Mouse (Mus musculus) kidney, postnatal 36 days (tissue): ENCODE measurements at regions not wholly inside any gene's neighbourhood (a gene's known extent, or its start where the extent isn't known, plus 50 kb on each side); places are given as distances from the start of the nearest gene placed in this dataset.
"Not testable (repeated sequence)": the region's sequence is repeated elsewhere in the genome, so short reads cannot be mapped to it uniquely, and the experiment has no call there.

Experiments
- DNase-seq, 2 experiments: peaks; one replicate each; pipeline ENCODE4 v3.0.0; 2021 to 2022; ENCODE audit warnings: mixed read lengths in 2 of 2

DNA sequence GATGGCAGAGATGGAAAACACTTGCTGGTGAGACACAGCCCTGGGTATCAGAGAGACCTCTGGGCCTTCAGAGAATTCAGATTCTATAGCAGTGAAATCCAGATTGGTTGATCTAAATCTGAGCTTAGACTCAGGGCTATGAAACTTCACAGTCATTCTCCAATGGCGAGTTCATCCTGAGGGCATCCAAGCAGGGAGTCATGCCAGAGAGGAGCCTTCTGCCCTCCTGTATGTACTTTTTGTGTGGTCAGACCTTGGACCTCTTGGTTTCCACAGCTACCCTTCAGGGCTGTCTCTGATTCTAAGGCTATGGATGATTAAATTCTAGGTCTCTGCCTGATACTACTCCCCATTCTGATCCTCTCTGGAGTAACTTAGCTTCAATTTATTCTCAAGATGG, 122.0 kb upstream of the Mettl15 start:
- DNase-seq, result no peak

DNA sequence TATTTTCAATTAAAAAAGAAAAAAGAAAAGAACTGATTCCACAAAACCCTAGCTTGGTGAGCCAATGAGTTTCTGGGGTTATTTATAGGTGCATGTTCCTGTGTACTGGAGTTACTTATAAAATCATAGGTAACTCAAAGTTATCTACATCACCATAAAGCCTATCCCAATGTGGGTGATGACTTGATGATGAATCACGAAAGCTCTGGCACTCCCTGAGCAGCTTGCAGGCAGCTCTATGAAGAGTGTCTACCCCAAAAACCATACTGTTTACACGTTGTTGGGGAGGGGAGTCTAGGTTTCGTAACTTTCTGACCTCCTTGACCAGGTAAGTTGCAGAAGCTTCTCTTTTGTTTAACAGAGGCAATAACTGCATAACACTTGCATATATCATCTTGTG, 123.7 kb upstream of the Mettl15 start:
- no peak for DNase-seq

DNA sequence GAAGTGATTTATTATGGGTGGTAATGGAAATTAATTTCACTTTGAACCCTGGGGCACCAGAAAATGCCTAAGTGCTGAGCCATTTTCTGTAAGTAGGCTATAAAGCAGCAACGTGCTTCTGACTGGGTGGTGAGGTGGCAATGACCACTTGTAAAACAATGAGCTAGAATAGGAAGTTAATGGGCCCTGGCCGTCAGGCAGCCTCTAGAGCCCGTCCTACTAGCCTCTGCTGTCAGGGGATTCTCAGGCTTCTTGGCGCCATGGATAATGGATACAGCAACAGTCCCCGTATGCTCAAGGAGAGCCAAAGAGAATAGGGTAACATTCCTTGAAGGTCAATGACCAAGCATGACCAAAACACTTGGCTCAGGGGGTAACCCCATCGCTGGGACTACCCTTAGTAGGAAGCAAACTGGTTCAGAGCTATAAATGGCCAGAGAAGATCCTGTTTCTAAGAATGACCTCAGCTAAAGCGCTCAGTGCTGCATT, 126.1 kb upstream of the Mettl15 start:
- DNase-seq, result no peak

DNA sequence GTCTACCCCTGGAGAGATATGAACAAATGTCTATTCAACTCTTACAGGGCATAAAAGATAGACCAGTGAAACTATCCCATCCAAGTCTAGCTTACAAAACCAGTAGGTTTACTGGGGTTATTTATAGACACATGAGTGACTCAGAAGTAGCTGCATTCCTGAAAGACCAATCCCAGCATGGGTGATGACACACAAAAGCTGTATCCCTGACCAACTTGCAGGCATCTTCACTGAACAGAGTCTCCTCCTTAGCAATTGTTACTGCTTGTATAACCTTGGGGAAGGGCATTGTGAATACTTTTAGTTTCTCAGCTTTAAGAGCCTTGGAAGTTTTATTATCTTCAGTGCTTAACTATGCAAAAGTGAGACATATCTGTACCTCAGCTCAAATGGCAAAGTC, 139.6 kb upstream of the Mettl15 start:
- DNase-seq, result no peak

DNA sequence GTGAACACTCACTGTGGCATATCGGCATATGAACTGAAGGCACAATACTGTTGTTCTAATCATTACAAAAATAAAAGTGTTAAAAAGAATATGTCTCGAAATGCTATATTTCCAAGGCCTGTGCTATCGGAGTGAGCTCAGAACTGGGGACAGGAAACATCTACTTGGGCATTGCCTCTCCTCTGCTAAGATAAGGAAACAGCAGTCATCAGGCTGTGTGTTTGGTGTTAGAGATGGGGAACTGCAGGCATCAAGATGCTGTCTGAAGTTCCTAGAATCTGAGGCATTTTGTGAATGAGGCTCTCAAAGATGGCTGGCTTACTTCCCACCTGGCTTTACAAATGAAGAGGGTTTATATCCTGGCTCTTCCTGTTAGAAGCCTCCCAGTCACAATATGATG, 150.6 kb upstream of the Mettl15 start:
- DNase-seq, result no peak

DNA sequence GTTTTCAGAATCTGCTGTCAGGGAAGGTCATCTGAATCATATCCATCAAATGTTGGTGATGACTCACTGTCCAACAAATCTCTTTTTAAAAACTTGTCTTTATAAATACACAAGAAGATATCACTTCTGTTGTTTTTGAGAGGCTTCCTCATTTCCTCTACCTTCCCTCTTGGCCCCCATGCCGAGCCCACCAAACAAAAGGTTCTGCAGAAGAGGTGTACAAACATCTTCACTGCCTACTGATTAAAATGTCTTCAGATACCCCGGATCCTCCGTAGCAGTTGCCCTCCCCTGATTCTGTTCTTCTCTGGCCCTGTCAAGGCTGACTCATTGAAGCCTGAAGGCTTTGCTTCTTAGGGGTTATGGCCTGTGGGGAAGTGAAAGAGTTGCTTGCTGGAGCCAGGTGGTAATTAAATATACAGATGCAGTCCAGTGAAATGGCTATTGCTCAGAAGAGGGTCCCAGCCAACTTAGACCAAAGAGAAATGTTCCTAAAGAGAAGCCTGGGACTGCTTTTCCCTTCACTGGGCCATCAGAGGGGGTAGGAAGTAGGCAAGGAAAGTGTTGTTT, 162.1 kb upstream of the Mettl15 start:
- DNase-seq, result no peak

DNA sequence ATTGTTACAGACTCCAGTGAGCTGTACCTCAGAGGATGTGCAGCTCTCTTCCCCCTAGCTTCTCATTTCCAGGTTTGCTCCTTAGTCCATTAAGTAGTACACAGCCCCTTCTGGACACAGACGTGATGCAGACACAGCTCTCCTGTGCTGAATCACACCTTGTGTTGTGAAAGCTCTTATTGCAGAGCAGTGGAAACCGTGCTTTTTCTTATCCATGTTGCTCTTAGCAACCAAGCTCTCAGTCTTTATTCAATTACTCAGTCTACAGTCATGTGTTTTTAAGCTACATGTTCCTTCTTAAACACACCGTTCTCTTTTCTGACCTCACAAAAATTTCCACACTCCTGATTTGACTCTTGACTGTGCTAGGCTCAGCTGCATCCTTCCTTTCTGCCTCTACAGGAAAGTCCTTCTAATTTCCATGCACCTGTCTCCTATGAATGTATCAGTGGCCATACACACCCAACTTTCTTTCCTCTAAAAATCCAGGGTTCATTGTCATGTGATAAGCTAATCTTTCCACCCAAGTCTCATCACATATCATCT, 163.0 kb upstream of the Mettl15 start:
- no peak for DNase-seq

DNA sequence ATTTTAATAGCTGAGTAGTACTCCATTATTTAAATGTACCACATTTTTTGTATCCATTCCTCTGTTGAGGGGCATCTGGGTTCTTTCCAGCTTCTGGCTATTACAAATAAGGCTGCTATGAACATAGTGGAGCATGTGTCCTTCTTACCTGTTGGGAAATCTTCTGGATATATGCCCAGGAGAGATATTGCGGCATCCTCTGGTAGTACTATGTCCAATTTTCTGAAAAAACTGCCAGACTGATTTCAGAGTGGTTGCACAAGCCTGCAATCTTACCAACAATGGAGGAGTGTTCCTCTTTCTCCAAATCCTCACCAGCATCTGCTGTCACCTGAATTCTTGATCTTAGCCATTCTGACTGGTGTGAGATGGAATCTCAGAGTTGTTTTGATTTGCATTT, 181.7 kb upstream of the Mettl15 start:
- DNase-seq, result not testable (repeated sequence)

DNA sequence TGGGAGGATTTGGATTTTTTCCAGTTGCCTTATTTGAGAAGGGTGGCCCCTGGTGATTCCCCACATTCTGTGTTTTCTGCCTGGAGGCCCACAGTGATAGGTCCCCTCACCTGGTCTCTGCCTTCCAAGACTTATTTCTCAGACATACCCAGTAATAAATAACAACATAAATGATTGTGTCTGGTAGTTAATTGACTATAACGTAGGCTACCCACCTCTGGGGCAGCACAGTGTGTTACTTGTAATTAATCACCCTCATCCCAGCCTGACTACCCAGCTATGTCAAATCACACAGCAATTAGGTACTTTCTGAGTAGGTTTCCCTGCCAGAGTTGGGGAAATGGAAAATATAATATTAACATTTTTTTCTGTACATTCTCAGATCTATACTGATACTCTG, 190.2 kb upstream of the Bdnf start:
- no peak for DNase-seq

DNA sequence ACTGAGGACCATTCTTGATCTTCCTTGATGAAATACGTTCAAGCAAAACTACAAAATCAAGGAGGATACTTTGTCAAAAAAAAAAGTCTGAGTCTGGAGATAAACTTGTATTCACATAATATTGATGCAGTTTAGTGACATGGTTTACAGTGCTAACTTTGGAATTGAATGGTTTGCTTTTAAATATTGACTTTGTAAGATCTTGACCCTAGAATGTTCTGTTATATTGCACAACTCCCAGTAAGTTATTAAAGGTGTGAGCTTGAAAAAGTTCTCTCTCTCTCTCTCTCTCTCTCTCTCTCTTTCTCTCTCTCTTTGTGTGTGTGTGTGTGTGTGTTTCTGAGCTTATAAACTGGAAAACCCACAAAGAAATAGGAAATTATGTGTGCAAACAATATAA, 186.9 kb upstream of the Bdnf start:
- no peak for DNase-seq

DNA sequence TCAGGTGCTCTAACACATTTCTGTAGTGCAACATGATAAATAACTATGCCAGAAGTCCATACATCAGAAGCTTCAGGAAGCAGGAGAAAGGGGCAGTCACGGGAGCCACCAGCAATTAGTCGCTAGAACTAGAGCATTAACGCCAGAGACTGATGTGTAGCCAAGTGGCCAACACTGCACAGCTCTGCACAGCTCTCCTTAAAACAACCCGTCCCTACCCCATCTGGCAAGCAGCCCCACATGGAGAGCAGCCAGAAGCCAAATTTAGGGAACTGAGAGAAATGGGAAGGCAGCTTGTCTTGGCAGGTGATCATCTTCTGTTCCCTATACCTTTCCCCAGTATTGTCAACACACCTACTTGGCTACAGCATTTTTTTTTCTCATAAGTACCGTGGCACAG, 172.3 kb upstream of the Bdnf start:
- no peak for DNase-seq

DNA sequence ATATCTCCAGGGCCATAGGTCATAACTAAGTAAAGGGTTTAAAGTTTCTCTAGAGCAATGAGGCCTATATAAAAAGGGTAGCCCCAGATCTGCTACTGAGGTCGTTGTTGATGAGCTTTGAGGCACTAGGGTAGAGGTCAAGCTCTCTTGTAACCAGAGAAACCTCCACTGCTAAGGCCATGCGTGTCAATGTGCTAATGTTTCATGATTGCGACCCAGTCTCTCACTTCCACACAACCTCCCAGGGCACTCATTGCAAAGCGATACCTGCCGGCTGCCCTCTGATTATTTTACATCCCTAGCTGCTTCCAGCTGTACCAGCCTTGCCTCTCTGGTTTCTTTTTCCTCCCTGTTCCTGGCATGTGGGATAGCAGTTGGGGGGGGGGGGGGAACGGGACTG, 169.6 kb upstream of the Bdnf start:
- no peak for DNase-seq

DNA sequence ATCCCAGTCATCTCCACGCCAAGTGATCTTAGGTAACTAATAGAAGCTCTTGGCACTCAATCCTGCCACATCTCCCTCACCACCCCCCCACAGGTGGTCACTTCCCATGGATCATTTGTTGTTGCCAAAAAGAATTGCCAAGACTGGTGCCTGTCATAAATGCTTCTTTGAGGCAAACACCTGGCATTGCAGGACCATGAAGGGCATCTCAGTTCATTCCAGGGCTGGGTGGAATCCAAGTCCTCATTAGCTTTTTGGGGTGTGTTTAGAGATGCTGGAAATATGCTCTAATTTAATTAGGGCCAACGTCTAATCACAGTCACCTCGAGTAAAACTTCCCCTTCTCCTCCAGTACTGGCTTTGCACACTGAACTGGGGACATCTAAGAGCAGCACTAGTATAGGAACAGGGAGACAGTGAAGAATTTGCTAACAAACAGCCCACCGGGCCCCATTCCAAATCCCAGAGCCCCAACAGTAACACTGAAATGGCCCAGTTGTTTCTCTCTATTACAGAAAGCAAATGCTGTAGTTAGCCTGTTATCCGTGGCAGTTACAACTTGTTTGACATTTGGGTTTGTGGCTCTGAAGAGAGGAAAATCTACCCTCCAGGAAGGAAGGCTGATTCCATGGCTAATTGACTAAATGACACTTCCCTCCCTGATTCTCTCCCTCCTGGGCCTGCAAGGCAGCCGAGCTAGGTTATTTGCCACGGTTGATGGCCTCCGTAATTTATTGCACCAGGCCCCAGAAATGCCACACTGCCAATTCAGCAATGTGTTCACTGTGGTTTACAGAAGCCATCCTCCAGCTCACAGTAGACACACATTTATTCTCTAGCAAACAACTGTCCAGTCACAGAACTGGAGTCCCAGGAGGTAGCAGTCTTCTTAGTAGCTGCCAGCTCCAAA, 164.2 kb upstream of the Bdnf start:
- DNase-seq, result peak; percentile 16 to 42

DNA sequence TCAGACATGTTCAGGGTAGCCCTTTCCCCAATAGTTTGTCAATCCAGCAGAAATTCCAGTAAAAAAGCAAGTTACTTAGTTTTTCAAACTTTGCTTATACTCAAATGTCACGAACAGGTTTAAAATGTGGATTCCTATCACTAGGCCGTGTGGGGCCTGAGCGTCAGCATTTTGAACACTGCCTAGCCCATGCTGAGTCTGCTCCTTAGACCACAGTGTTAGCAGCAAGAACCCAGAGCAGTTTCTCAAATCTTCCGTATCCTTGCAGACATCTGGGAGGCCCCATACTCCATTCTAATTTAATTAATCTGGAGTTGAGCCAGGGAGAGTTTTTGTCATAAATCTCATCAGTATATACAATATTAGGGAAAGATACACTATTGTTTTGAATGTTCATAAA, 163.4 kb upstream of the Bdnf start:
- no peak for DNase-seq

DNA sequence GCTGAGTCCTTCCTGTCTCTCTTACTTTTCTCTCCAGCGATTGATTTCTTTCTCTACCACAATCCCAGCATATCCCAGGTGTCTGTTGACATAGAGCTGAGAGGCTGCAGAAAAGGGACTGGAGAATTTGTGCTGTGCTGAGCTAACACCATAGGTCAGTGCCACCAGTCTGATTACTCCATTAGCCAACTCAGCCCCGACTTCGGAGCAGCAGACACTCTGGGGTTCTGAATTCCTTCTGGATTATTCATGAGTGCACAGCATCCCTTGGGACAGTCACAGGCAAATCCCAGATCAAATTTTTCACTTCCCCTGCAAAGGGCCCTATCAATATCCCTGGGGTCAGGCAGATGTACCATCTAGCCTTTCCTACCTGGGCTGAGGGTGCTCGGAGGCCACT, 155.2 kb upstream of the Bdnf start:
- DNase-seq, result no peak

DNA sequence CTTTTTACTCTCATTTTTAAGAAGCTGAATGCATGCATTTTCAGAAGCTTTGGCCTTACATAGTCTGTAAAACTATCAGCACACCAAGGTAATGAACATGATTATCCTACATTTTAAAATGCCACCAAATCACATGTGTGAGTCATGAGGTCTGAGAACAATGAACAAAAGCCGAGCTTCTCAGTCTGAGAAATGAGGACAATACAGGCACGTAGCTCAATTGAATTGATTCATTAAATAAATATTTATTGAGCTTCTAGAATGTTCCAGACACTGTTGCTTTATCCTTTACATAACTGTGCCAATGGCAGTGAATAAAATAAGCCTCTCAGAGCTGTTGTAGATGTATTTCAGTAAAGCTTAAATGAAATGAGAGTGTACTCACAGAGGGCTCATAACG, 154.0 kb upstream of the Bdnf start:
- no peak for DNase-seq

DNA sequence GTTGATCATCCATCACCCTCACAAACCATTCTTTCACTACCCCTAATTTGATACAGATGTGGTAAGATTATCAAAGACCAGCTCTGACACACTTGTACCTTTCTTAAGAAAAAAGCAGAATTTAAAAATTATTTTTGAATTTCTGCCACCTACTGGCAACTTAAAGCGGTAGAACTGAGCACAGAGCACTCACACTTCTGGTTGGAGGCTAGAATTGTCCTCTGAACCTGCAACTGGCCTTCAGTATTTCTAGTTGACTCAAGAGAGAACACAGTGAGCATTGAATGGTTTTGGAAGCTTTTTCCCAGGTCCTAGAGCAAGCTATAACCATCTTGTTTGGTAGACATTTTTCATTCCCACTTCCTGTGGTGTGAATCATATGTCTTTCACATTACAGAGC, 135.0 kb upstream of the Bdnf start:
- no peak for DNase-seq

DNA sequence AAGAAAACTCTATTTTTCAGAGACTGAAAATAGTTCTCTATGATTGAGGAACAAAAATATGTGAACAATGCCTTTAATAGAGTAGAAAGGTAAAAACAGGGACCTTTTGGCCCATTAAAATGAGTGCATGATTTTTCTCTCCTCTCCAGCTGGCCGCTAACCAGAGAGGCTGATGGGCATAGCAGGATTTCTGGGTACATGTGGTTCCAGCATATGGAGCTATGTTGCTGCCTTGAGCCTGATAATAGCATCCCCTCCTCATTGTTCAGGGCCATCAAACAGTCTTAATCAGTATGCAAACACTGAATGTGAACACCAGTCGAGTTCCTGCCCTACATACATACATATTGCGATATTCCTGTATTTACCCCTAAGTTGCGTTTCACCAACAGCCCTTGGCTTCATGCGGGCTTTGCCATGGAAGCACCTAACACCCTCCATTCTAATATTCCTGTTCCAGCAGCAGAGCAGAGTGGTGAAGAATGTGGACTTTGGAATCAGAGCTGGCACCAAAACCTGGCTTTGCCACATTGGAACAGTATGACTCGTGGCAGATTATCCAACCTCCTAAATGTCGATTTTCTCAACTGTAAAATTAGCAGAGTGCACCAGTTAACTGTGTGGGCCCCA, 127.9 kb upstream of the Bdnf start:
- peak; percentile 26 to 70 for DNase-seq

DNA sequence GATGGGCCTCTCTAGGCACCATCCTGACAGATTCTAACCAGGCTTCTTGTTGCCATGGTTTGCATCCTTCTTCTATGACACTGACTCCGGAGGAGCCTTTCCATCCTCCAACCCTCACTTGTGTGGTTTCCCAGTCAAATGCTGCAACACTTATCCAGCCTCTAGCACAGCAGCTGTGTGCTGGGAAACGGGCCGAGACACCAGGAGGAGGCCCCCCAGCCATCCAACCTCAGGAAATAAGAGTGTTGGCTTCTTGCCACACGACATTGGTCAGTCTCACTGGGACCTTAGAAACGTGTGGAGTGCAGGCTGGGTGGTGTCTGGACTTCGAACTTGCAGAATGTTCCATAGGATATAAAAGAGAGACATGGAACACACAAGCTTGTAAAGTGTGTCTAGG, 119.9 kb upstream of the Bdnf start:
- DNase-seq, result no peak

DNA sequence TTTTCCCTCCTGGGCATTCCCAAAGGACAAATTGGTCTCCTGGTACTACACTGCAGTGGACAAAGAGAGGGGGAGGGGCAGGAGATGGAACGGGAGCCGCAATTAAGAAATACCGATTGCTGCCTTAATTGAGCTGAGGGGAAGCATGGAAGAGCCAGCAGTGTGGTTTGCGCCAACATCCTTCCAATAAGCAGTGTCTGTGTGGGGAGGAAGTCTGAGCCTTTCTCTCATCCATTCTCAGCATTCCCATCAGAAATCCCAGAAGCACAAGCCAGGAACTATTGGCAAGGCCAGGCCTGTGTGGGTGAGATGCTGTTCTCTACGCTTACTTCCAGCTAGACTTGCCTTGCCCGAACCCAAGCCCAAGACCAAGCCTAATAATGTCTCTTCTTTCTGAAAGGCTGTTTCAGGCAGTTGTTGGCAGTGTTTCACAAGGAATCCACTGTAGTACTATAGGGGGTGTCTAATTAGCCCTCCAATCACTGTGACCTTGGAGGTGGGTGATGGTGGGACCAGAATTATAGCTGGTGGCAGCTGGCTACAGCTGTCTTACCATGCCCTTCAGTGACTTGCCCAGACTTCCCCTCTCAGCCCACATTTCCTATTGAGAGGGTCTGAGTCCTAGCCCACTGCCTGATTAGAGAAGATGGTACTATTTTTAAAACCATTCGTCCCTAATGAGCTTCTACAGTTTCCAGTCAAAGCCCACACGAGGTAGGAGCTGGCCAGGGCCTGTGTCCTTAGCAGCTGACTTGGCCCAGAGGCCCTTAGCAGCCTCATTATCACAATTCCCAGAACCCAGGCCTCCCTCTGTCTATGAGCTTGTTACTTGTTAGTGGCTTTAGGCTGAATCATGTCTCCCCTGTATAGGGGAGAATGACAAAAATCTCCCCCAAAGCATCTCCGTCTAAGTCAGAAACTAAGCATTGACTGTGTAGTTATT, 115.1 kb upstream of the Bdnf start:
- no peak for DNase-seq

DNA sequence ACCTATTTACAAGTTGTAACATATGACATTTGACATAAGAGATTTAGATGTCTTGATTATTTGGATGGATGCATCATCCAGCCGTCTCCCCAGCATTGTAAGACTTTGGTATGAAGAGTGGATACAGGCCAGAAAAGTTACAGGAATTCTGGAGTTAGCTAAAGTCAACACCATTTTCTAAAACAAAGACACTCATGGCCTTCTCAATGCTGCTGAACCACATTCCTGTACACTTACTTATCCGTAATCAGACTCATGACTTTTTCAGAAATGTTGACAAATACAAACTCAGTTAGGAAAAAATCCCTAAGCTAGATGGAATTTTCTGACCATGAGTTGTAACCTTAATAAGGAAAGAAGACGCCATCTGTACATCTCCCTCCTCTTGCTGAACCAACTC, 111.5 kb upstream of the Bdnf start:
- DNase-seq, result no peak

DNA sequence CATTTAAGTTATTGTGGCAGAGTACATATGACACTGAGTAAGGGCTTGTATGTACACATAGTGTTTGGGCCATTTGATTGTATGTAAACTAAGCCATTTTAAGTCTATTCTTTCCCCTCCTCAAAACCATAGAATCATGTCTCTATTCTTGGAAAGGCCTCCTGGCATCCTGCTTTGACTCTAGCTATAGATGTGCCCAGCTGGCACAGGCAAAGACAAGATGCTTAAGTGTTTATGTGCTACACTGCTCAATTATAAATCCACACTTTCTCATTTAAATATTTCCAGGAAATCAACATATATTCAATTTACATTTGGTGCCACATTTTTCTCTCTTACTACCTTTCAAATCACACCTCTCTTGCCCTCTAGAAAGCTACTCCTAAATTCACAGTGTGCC, 97.6 kb upstream of the Bdnf start:
- DNase-seq, result no peak

DNA sequence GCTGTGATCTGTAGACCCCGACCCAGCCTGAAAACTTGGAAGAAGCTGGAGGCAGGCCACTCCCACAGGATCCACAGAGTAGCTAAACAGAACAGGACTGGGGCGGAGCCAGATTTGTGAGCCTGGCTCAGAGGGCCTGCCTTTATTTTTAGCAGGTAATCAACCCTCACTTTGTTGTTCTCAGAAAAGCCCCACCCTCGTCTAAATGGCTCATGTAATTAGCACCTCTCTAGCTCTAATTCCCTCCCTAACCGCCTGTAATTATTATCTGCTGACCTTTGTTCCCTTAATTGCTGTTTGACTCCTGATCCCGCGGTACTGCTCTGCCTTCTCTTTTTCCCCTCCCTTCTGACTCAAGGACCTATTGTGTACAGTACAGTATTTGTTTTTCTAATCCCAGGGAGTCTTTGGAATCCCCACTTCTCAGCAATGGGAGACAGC, 95.6 kb upstream of the Bdnf start:
- peak in 1 of 2 experiments; percentile 1 for DNase-seq
